Mouse (Mus musculus) limb, embryonic 14.5 days (tissue): ENCODE data around the gene Majin. TPM values are rescaled to one million over a fixed set of nuclear protein-coding genes. Genes with fewer than 3 reads are reported as not detected.
A peak's percentile ranks its signal among the peaks of the same experiment; 100 is the strongest.

Source experiments
- ATAC-seq: fragments of 200-750 bp; cut with Nextera tagmentation; 2 replicates; pipeline ENCODE4 v1.8.0; 2017; ENCODE audit warnings: low read depth, moderate number of reproducible peaks, moderate TSS enrichment; ENCODE audit not compliant: low FRiP score
- DNase-seq: peaks from one replicate; pipeline ENCODE4 v3.0.0-alpha.2; 2015; ENCODE audit warnings: low spot score
- H3K27ac ChIP-seq: fragments of 300-500 bp; sonication (generic); replicated peaks from 2 replicates; pipeline ENCODE4 v1.5.1; 2014; ENCODE audit warnings: low read depth, mild to moderate bottlenecking, low read length, moderate library complexity, mixed read lengths
- H3K27me3 ChIP-seq: fragments of 300-500 bp; sonication (generic); 2 replicates; pipeline ENCODE4 v1.6.1; 2014; ENCODE audit warnings: low read length, mixed read lengths; ENCODE audit not compliant: control insufficient read depth, insufficient read depth
- H3K36me3 ChIP-seq: fragments of 300-500 bp; sonication (generic); 2 replicates; pipeline ENCODE4 v1.6.1; 2014; ENCODE audit warnings: mild to moderate bottlenecking, low read length, moderate library complexity, mixed read lengths; ENCODE audit not compliant: control insufficient read depth, insufficient read depth
- H3K4me1 ChIP-seq: fragments of 300-500 bp; sonication (generic); 2 replicates; pipeline ENCODE4 v1.6.1; 2014; ENCODE audit warnings: antibody characterized with exemption, low read length, mixed read lengths; ENCODE audit not compliant: control insufficient read depth, insufficient read depth
- H3K4me2 ChIP-seq: fragments of 300-500 bp; sonication (generic); replicated peaks from 2 replicates; pipeline ENCODE4 v1.6.1; 2014; ENCODE audit warnings: low read depth, mild to moderate bottlenecking, low read length, moderate library complexity; ENCODE audit not compliant: severe bottlenecking
- H3K4me3 ChIP-seq: fragments of 300-500 bp; sonication (generic); replicated peaks from 2 replicates; pipeline ENCODE4 v1.5.1; 2014; ENCODE audit warnings: low read length
- H3K9ac ChIP-seq: fragments of 300-500 bp; sonication (generic); 2 replicates; pipeline ENCODE4 v1.6.1; 2014; ENCODE audit warnings: mild to moderate bottlenecking, low read depth, low read length, moderate library complexity; ENCODE audit not compliant: severe bottlenecking
- H3K9me3 ChIP-seq: fragments of 300-500 bp; sonication (generic); 2 replicates; pipeline ENCODE4 v1.6.1; 2016; ENCODE audit warnings: low read length; ENCODE audit not compliant: control insufficient read depth
- POLR2A ChIP-seq: fragments of 200-500 bp; IDR thresholded peaks from 2 replicates; pipeline ENCODE4 v1.8.0; 2012; ENCODE audit warnings: inconsistent platforms, mild to moderate bottlenecking, moderate library complexity, borderline replicate concordance; ENCODE audit not compliant: insufficient read depth, insufficient read length; ENCODE audit errors: extremely low read depth
- WGBS: fragments of 180-500 bp; shearing (Covaris S2); extraction: QIAGEN DNeasy Blood & Tissue Kit; methylation state at CpG from one replicate; pipeline ENCODE4 v1.1.7; 2014; 5-methylcytosine and 5-hydroxymethylcytosine counted together
- polyA plus RNA-seq, 2 experiments: library from polyadenylated mRNA; depleted of rRNA in 1 of 2; stranded (reverse) in 1 of 2; unstranded in 1 of 2; fragments of >200 nt; fragmentation: Nextera tagmentation in 1 of 2; extraction: Ambion mirVana in 1 of 2; gene quantifications; 2 replicates each; pipeline versions ENCODE4 v1.2.1 to v1.2.3; 2012 to 2014

Majin gene
- polyA plus RNA-seq, 2 experiments = 0.05 TPM; not detected in 1

GRCm38 (mm10) chr19:6245806-6246205 lies 61.6 kb downstream of the Majin start:
- ATAC-seq = no peak
- Histone ChIP-seq H3K9me3 (no peaks in the 10 kb centered on the region), H3K36me3 (peaks cover 53% of the 10 kb centered on the region), H3K27me3 (no peaks in the 10 kb centered on the region), H3K4me3 (no peak overlapping the region), H3K4me1 (peaks cover 7% of the 10 kb centered on the region), H3K27ac (no peak overlapping the region), H3K4me2 (no peak overlapping the region), H3K9ac (no peak overlapping the region)
- no peak for TF ChIP-seq POLR2A
- no peak for DNase-seq
- WGBS = 85% methylated on average over 1 of the region's 1 CpGs

- Histone ChIP-seq H3K4me2 (no peak overlapping the region), H3K9me3 (no peaks in the 10 kb centered on the region), H3K4me1 (peaks cover 2% of the 10 kb centered on the region), H3K27me3 (no peaks in the 10 kb centered on the region), H3K27ac (no peak overlapping the region), H3K36me3 (peaks cover 70% of the 10 kb centered on the region), H3K4me3 (no peak overlapping the region), H3K9ac (no peak overlapping the region)
- no peak for TF ChIP-seq POLR2A
- 94% methylated on average over 27 of the region's 29 CpGs for WGBS
- no peak for ATAC-seq
- DNase-seq = no peak
Measured at GRCm38 (mm10) chr19:6247526-6248300, 63.5 kb downstream of the Majin start.

- H3K27ac ChIP-seq = no peak overlapping the region
- WGBS = 85% methylated on average over 4 of the region's 4 CpGs
- DNase-seq (no peak), ATAC-seq (no peak)
- H3K4me2 ChIP-seq = no peak overlapping the region
- H3K9me3 ChIP-seq = no peaks in the 10 kb centered on the region
- no peak overlapping the region for H3K4me3 ChIP-seq
- TF ChIP-seq POLR2A = no peak
- H3K36me3 ChIP-seq = peaks cover 86% of the 10 kb centered on the region
- H3K9ac ChIP-seq = no peak overlapping the region
- H3K27me3 ChIP-seq = no peaks in the 10 kb centered on the region
- H3K4me1 ChIP-seq = no peaks in the 10 kb centered on the region
Measured at GRCm38 (mm10) chr19:6253021-6253420, 68.8 kb downstream of the Majin start.

- TF ChIP-seq POLR2A = no peak
- no peak for ATAC-seq
- no peak overlapping the region for H3K27ac ChIP-seq
Measured at GRCm38 (mm10) chr19:6260428-6260827, 76.2 kb downstream of the Majin start.

GRCm38 (mm10) chr19:6260946-6261345 lies 76.8 kb downstream of the Majin start:
- no peak overlapping the region for H3K4me3 ChIP-seq
- H3K9ac ChIP-seq = no peak overlapping the region
- WGBS = 81% methylated on average over 4 of the region's 4 CpGs
- H3K36me3 ChIP-seq = peaks cover 62% of the 10 kb centered on the region
- ATAC-seq = no peak
- no peaks in the 10 kb centered on the region for H3K4me1 ChIP-seq
- no peaks in the 10 kb centered on the region for H3K9me3 ChIP-seq
- DNase-seq = no peak
- TF ChIP-seq POLR2A = no peak
- H3K27me3 ChIP-seq = no peaks in the 10 kb centered on the region
- no peak overlapping the region for H3K4me2 ChIP-seq
- H3K27ac ChIP-seq = no peak overlapping the region

More at GRCm38 (mm10) chr19:6260428-6260827, 76.2 kb downstream of the Majin start:
- Histone ChIP-seq H3K9ac (no peak overlapping the region), H3K36me3 (peaks cover 68% of the 10 kb centered on the region), H3K4me1 (no peaks in the 10 kb centered on the region), H3K27me3 (no peaks in the 10 kb centered on the region), H3K9me3 (no peaks in the 10 kb centered on the region), H3K4me2 (no peak overlapping the region), H3K4me3 (no peak overlapping the region)
- DNase-seq = peak; percentile 27
- 83% methylated on average over 2 of the region's 2 CpGs for WGBS
